Mouse (Mus musculus) telencephalon, adult 2 months (tissue): ENCODE data around the gene Mdh2.

ENCODE experiments used
- DNase-seq: peaks from one replicate; pipeline ENCODE4 v3.0.0-alpha.2; 2011; ENCODE audit warnings: low read depth, low spot score

Gene Mdh2

DNA sequence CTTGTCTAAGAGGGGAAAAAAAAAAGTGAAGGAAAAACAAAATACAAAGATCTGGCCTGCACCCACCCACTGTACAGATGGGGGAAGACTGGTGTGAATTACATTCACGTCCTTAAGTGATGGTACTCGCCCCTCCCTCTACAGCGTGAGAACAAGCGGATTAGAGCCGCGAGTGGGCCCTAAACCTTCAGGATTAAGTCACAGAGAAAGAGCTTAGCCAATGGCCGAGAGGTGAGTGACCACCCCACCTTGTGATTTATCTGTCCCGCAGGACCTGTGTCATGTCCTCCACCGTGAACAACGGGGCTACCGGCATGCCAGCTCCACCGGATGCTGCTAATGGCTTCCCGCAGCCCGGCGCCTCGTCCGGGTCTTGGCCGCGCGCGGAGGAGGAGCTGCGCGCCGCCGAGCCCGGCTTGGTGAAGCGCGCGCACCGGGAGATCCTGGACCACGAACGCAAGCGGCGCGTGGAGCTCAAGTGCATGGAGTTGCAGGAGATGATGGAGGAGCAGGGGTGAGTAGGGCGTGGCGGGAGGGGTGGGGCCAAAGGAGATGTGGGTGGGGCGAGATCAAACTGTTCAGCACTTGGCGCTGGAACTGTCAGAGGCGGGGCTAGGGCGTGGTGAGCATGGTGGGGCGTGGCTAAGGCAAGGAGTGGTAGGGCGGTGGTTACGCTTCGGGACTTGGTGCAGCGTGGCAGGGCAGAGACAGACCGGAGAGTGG, 56.6 kb downstream of the Mdh2 start:
- DNase-seq, result no peak

DNA sequence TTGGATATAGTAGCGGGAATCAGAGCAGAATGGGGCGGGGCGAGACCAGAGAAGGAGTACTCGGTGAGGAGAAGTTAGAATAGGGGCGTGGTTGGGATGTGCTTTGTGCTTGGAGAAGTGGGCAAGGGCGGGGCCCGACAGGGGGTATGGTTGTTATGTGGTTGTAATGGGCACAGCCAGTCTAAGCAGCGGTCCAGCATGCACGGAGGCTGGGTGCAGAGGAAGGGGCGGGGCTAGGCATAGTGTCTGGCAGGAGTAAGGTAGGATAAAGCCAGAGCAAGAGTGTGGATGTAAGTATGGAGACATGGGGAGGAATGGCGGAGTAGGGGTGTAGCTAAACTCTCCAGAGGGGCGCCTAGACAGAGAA, 57.2 kb downstream of the Mdh2 start:
- no peak for DNase-seq

DNA sequence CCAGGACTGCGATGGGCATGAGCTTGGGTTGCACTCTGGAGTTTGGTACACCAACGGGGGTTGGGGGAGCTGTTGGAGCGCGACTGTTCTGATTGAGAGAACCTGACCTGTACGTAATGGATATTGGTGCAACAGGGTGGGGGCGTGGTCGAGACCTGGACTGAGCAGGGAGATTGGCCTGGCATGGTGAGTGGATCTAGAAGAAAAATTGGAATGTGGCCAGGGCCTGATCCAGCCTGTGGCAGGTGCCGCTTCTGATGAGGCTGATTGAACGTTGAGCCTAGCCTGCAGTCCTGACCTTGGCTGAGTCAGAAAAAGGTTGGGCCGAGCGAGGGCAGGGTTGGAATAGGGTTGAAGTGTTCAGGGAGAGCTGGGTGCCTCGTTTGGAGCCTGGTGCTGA, 57.7 kb downstream of the Mdh2 start:
- no peak for DNase-seq
